Mouse (Mus musculus): ENCODE measurements around the gene Calm3.
"Not testable (repeated sequence)": the region's sequence is repeated elsewhere in the genome, so short reads cannot be mapped to it uniquely, and the experiment has no call there.

The Calm3 gene

GRCm38 (mm10) chr7:16924037-16924834, at the start of gene Calm3:
TSS of gene Calm3 (minus strand) at chr7:16924114.
- DNase-seq (ENCODE audit: low spot score): peak; percentile 98

DNA sequence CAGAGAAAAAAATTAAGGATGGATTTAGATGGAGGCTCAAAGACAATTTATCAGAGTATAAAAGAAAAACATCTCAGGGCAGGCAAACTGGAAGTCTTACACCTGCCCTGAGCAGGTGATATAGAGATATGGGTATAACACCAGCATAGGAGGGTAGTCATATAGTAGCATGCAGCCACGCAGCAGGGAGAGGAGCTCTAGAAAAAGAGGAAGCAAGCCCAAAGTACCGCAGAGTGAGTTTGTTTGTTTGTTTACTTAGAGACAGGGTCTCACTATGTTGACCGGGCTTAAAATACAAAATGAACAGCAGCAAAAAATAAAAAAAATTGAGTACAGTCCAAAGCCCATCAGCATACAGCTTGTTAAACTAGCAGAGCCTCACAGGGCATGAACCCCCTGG, 47.2 kb upstream of the Calm3 start:
- no peak for DNase-seq (ENCODE audit: low spot score)

DNA sequence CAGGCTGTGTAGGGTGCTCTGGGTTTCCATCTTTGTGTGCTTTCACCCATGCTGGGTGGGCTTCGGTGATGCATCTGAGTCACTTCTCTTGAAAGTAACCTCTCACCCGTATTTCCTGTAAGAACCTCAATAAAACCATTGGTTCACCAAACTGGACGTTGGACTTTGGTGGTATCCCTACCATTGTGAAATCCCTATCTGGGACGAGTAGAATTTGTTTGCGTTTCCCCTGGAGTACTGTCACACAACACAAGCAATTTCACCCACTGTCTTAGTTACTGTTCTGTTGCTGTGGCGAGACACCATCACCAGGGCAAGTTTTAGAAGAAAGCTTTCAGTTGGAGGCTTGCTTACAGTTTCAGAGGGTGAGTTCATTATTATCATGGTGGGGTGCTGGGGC, 44.5 kb upstream of the Calm3 start:
- no peak for DNase-seq (ENCODE audit: low spot score)

DNA sequence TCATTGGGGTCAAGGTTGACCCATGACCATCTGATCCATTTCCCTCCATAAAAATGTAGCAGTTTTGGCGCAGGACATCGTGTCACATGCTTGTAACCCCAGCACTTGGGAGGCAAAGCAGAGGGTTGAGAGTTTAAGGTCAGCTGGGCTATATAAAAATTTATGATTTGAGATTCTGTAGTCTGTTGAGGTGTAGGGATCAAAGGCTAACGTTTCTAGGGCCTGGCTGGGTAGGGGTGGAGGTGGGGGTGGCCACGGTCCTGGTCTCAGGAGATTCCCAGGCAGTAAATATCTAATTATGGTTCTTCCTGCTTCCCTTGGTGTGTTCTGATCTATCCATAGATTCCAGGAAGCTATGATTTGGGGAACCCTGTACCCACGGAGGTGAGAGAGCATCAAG, 37.8 kb upstream of the Calm3 start:
- DNase-seq (ENCODE audit: low spot score): no peak

GRCm38 (mm10) chr7:16959539-16960187, 35.7 kb upstream of the Calm3 start, which contains the start of gene Pnmal1:
TSS of gene Pnmal1 (plus strand) at chr7:16959679.
- no peak for DNase-seq (ENCODE audit: low spot score)

- DNase-seq (ENCODE audit: low spot score): no peak
These were observed 32.7 kb upstream of the Calm3 start for GRCm38 (mm10) chr7:16956410-16957265.

- DNase-seq (ENCODE audit: low spot score): no peak
These were observed 31.8 kb upstream of the Calm3 start for GRCm38 (mm10) chr7:16955712-16956111.

DNA sequence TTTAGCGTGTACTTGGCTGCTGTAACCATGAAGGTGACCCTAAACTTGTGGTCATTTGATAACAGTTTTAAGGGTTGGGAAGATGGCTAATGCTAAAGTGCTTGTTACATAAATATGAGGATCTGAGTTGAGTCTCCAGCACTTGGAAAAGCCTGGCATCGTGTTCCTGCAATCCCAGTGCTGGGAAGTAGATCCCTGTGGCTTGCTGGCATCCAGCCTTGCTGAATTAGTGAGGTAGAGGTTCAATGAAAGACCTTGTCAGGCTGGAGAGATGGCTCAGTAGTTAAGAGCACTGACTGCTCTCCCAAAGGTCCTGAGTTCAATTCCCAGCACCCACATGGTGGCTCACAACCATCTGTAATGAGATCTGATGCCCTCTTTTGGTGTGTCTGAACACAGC, 29.9 kb upstream of the Calm3 start:
- DNase-seq (ENCODE audit: low spot score): not testable (repeated sequence)

GRCm38 (mm10) chr7:16950861-16951635, 27.1 kb upstream of the Calm3 start:
- no peak for DNase-seq (ENCODE audit: low spot score)

- no peak for DNase-seq (ENCODE audit: low spot score)
These were observed 26.3 kb upstream of the Calm3 start for GRCm38 (mm10) chr7:16949908-16950841.

DNA sequence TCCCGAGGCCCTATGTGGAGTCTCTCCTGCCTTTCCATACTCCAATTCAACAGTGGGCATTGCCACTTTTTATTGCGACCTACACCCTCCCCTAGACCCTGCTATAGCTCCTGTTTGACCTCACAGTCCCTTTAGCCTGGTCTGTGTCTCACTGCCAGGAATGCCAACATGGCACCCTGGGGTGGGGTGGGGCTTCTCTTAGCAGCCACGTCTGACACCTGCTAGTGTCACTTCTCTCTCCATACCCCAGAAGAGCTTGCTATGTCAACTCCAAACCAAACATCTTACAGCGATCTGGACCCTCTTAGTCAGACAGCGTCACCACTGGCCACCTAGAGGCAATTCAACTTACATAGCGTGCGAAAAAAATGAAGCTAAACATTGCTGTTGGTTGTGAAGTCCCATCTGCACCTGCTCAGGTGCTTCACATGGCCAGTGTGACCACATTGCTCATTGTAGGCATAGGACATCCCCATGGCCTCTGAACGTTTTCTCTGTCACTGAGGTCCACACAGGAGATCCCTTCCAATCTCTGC, 25.1 kb upstream of the Calm3 start:
- no peak for DNase-seq (ENCODE audit: low spot score)

GRCm38 (mm10) chr7:16947959-16948361, 24.0 kb upstream of the Calm3 start:
- no peak for DNase-seq (ENCODE audit: low spot score)

GRCm38 (mm10) chr7:16947349-16947895, 23.5 kb upstream of the Calm3 start:
- DNase-seq (ENCODE audit: low spot score): no peak

DNA sequence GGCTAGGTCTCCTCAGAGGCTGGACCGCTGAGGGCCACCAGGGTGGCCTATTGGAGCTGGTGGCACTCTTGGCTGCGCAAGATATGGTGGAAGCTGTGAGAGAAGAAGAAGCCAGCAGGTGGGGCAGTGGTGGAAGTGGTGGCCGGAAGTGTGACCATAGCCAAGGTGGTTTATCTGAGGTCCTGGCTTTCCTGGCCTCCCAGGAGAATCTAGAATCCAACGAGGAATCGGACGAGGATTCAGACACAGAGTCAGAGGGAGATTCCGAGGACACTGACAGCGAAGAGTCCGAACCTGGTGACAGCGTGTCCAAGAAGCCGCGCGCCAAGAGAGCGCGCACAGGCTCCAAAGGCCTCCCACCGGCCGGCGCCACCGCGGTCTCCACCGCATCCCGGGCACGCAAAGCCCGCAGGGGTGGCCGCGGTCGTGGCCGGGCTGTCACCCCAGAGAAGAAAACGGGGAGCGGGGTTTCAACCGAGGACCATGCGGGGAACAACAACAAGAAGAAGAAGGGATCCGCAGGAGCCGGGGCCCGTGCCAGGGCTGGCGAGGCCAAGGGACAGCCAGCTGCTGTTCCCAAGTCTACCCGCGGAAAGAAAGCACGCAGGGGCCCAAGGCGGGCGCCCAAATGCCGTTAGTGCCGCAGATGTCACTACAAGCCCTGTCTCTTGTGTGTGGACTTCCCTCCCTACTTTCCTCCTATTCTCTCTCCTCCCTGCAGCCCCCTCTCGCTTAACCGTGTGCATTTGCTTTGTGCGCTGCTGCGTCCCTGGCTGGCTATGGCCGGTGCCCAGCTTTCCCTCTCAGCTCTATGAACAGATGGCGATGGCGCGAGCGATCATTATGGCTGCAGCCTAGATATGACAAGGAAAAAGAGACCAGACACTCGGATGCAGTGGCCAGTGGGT, 22.8 kb upstream of the Calm3 start:
- DNase-seq (ENCODE audit: low spot score): no peak

- DNase-seq (ENCODE audit: low spot score): no peak
These were observed 21.5 kb upstream of the Calm3 start for GRCm38 (mm10) chr7:16945419-16945818.

DNA sequence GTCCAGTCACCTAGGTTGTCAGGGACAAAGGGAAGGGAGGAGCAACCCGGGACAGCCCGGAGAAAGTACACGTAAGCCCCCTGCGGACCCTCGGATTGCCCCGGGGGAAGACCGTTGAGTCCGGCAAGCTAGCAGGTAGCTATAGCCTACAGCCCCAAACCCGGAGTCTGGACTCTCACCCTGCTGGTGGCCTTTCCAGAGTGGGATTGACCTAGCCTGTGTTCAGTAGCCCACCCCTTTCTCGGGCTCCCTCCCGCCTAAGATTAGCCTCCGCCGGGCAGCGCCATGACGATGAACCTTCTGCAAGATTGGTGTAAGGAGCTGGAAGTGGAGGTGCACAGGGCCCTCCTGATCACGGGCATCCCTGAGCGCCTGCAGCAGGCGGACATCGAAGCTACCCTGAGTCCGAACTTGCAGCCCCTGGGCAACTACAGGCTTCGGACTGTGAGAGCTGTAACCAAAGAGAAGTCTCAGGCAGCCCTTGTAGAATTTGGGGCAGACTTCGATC, 20.9 kb upstream of the Calm3 start:
- no peak for DNase-seq (ENCODE audit: low spot score)

DNA sequence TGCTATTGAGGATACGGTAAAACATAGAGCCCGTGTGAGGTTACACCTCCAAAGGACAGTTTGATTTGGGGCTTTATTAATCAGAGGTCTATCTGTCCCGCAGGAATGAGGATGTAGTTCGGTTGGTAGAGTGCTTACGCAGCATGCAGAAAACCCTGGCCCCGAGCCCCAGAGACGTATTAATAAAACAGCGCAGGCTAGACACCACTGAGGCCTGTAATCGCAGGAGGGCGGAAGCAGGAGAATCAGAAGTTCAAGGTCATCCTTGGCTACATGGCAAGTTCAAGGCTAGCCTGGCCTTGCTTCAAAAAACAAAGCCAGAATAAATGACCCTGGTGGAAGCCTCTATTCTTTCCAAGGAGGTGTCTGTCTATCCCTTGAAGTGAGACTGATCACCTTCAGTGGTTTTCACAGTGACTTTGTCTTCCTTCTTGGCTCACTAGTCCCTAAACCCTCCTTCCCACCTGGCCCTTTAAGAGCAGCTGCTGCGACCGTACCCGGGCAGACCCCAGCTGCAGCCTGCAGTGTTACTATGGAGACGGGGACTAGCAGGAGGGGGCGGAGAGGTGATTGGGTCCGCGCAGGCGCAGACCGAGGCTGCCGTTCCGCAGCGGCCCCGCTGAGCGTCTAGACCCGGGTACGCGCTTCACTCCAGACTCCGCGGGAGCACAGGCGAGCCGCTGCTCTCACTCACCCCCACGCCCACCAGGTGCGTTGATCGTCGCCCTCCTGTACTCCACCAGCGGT, 20.3 kb upstream of the Calm3 start, which contains the start of gene Pnmal2:
Gene Pnmal2 (plus strand): TSS at position 622 of the 747 bp plus-strand sequence.
- peak; percentile 32 for DNase-seq (ENCODE audit: low spot score)

DNA sequence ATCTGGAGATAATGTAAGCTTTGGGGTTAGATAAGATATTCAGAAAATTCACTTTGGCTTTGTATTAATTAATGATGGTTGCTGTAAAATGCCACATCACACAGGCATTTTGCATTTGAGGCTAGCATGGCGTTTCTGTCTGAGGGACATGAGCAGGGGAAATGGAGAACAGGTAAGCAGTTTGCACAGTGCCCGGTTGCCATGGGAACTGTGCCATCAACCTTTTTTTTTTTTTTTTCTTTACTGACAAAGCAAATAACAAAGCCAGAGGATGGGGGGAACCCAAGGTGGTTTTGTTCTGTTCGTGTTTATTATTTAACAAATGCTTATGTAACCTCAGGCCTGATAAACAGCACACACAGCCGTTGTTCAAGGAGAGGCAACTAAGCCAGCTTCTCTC, 18.9 kb upstream of the Calm3 start:
- no peak for DNase-seq (ENCODE audit: low spot score)
